Comparison of ENCODE assay signal across 28 mouse cellular contexts in genomic region chr10:68159759-68160158, GRCm38 (mm10).
DNase-seq lines count a peak whose midpoint lies in the region; ATAC-seq and TF ChIP-seq lines count a peak whose summit lies in the region.
"Had no signal": no experiment of that assay in that cellular context is flagged by ENCODE, and none has a peak within 500 bp of the region (broad histone marks: within the 10 kb centered on the region; RNA-seq: fewer than 3 reads in every experiment).

No protein-coding gene starts in this region.

- H3K27me3 ChIP-seq in intestine, embryonic 16.5 days (replicated peaks; ENCODE audit: control insufficient read depth, insufficient read depth, low read length): no peaks in the 10 kb centered on the region
- H3K27me3 ChIP-seq in intestine, embryonic 15.5 days (replicated peaks): no peaks in the 10 kb centered on the region
- H3K27me3 ChIP-seq in liver, embryonic 14.5 days (ENCODE audit: control insufficient read depth, insufficient read depth, low read length): no peaks in the 10 kb centered on the region
- H3K27me3 ChIP-seq in neural tube, embryonic 15.5 days (replicated peaks): no peaks in the 10 kb centered on the region
- H3K27me3 ChIP-seq: megakaryocyte, embryonic 14.5 days; midbrain, embryonic 13.5 days had no signal

- peaks cover 14% of the 10 kb centered on the region for H3K4me1 ChIP-seq in intestine, embryonic 16.5 days (ENCODE audit: control insufficient read depth, insufficient read depth, low read length)
- peaks cover 14% of the 10 kb centered on the region; the same call in 1 of the 2 replicates for H3K4me1 ChIP-seq in intestine, embryonic 15.5 days (replicated peaks)
- peaks cover 50 to 52% of the 10 kb centered on the region in 2 experiments for H3K4me1 ChIP-seq in liver, embryonic 14.5 days (replicated peaks; ENCODE audit: control insufficient read depth in 2 of 2, insufficient read depth in 2 of 2, low read length in 1 of 2)
- H3K4me1 ChIP-seq in neural tube, embryonic 15.5 days: peaks cover 18% of the 10 kb centered on the region

- 85% methylated on average over 9 of the region's 9 CpGs for WGBS in intestine, embryonic 16.5 days
- WGBS in intestine, embryonic 15.5 days: 88% methylated on average over 9 of the region's 9 CpGs
- 28% methylated on average over 9 of the region's 9 CpGs for WGBS in liver, embryonic 14.5 days (ENCODE audit: insufficient replicate concordance)
- 96% methylated on average over 9 of the region's 9 CpGs for WGBS in neural tube, embryonic 15.5 days

- 0 out of 2 replicates have a peak, but pooled peaks have one; percentile 16 for ATAC-seq in intestine, embryonic 16.5 days
- ATAC-seq in intestine, embryonic 15.5 days: no peak
- peak; percentile 57 for ATAC-seq in common myeloid progenitor, adult 5-6 weeks (replicated peaks; ENCODE audit: low read depth, poor library complexity, severe bottlenecking)
- ATAC-seq in liver, embryonic 14.5 days (ENCODE audit: insufficient read depth): no peak
- peak; percentile 24 for ATAC-seq in megakaryocyte-erythroid progenitor cell, adult 5-6 weeks (replicated peaks; ENCODE audit: low FRiP score, low TSS enrichment, poor library complexity, severe bottlenecking)
- ATAC-seq in neural tube, embryonic 15.5 days (ENCODE audit: low FRiP score): no peak
- ATAC-seq: activated CD4-positive, CD25-positive, alpha-beta regulatory T cell, adult 4 months; CD4-positive, CD25-positive, alpha-beta regulatory T cell, adult 4 months; forebrain, embryonic 16.5 days; hindbrain, embryonic 16.5 days; midbrain, embryonic 13.5 days had no signal

- no peak overlapping the region for H3K9ac ChIP-seq in intestine, embryonic 16.5 days (ENCODE audit: low read depth, low read length)
- H3K9ac ChIP-seq in intestine, embryonic 15.5 days: no peak overlapping the region
- H3K9ac ChIP-seq in liver, embryonic 14.5 days (replicated peaks): no peak overlapping the region
- H3K9ac ChIP-seq in neural tube, embryonic 15.5 days (replicated peaks): no peak overlapping the region
- H3K9ac ChIP-seq: lung, embryonic 14.5 days; midbrain, embryonic 13.5 days had no signal

- no peaks in the 10 kb centered on the region for H3K36me3 ChIP-seq in intestine, embryonic 16.5 days (ENCODE audit: control insufficient read depth, insufficient read depth, low read length)
- no peaks in the 10 kb centered on the region for H3K36me3 ChIP-seq in intestine, embryonic 15.5 days
- H3K36me3 ChIP-seq in liver, embryonic 14.5 days (replicated peaks; ENCODE audit: control insufficient read depth, insufficient read depth, low read depth): no peaks in the 10 kb centered on the region
- H3K36me3 ChIP-seq in neural tube, embryonic 15.5 days: no peaks in the 10 kb centered on the region
- H3K36me3 ChIP-seq: midbrain, embryonic 13.5 days had no signal

- TF ChIP-seq CTCF in liver, embryonic 14.5 days (IDR thresholded peaks at IDR 0.05; ENCODE audit: low read depth): no peak

- H3K4me3 ChIP-seq in intestine, embryonic 16.5 days (ENCODE audit: low read length): no peak overlapping the region
- no peak overlapping the region for H3K4me3 ChIP-seq in intestine, embryonic 15.5 days (replicated peaks)
- H3K4me3 ChIP-seq in liver, embryonic 14.5 days (ENCODE audit: insufficient read depth in 1 of 2, low read depth in 2 of 2, low read length in 2 of 2): 0 out of 4 replicates have a peak overlapping the region, but pooled peaks of 1 of the 2 experiments have one; percentile 2
- H3K4me3 ChIP-seq in neural tube, embryonic 15.5 days (replicated peaks): no peak overlapping the region
- H3K4me3 ChIP-seq: gastrocnemius, adult 2 months; megakaryocyte, embryonic 14.5 days; midbrain, embryonic 13.5 days had no signal

- TF ChIP-seq EP300 in liver, embryonic 14.5 days (IDR thresholded peaks at IDR 0.05; ENCODE audit: low read depth): peak; percentile 50

- H3K9me3 ChIP-seq in intestine, embryonic 16.5 days (ENCODE audit: control insufficient read depth, low read length): no peaks in the 10 kb centered on the region
- H3K9me3 ChIP-seq in intestine, embryonic 15.5 days: no peaks in the 10 kb centered on the region
- no peaks in the 10 kb centered on the region for H3K9me3 ChIP-seq in liver, embryonic 14.5 days (ENCODE audit: control insufficient read depth, low read length)
- H3K9me3 ChIP-seq in neural tube, embryonic 15.5 days (replicated peaks): no peaks in the 10 kb centered on the region
- H3K9me3 ChIP-seq: megakaryocyte, embryonic 14.5 days; midbrain, embryonic 13.5 days had no signal

- H3K27ac ChIP-seq in intestine, embryonic 16.5 days (ENCODE audit: low read length): no peak overlapping the region
- no peak overlapping the region for H3K27ac ChIP-seq in intestine, embryonic 15.5 days
- H3K27ac ChIP-seq in liver, embryonic 14.5 days: no peak overlapping the region
- H3K27ac ChIP-seq in neural tube, embryonic 15.5 days (replicated peaks): no peak overlapping the region
- H3K27ac ChIP-seq: gastrocnemius, adult 2 months; kidney, postnatal 0 days; midbrain, embryonic 13.5 days had no signal

- no peak overlapping the region for H3K4me2 ChIP-seq in intestine, embryonic 16.5 days (ENCODE audit: low read depth, low read length)
- H3K4me2 ChIP-seq in intestine, embryonic 15.5 days (replicated peaks): no peak overlapping the region
- H3K4me2 ChIP-seq in liver, embryonic 14.5 days (ENCODE audit: low read depth): peak overlapping the region; percentile 83
- H3K4me2 ChIP-seq in neural tube, embryonic 15.5 days: no peak overlapping the region
- H3K4me2 ChIP-seq: lung, embryonic 14.5 days; midbrain, embryonic 13.5 days had no signal

- DNase-seq in liver, embryonic 14.5 days (ENCODE audit: low read depth in 3 of 3, low spot score in 3 of 3): no peak
- no peak for DNase-seq in ovary, postnatal 10 days (ENCODE audit: low spot score)
- DNase-seq in spleen, adult 18-20 months: no peak
- DNase-seq: adrenal gland, adult 2 months; adrenal gland, postnatal 36 days; cerebellum, adult 8-10 months; cerebellum, postnatal 25 days; gastrocnemius, adult 2 months; gastrocnemius, postnatal 36 days; heart, postnatal 14 days; kidney, adult 8-10 months; kidney, postnatal 4 days; left cerebral cortex, postnatal 4 days; lung, embryonic 14.5 days; lung, postnatal 36 days; right cerebral cortex, postnatal 25 days had no signal

Comparison
In these comparisons a context has a peak if more than half of its experiments do, and no peak if none do; other contexts are left out.
1. ATAC-seq: peak in intestine, embryonic 16.5 days (single experiment), common myeloid progenitor, adult 5-6 weeks (single experiment) and megakaryocyte-erythroid progenitor cell, adult 5-6 weeks (single experiment); none in intestine, embryonic 15.5 days (single experiment), liver, embryonic 14.5 days (single experiment) and neural tube, embryonic 15.5 days (single experiment).